Mouse (Mus musculus) heart, adult 2 months (tissue): ENCODE results near the gene Dnah11. TPM values are rescaled to one million over a fixed set of nuclear protein-coding genes. Genes with fewer than 3 reads are reported as not detected.

Experiments used
- DNase-seq, 2 experiments: peaks; one replicate each; pipeline ENCODE4 v3.0.0; 2021
- H3K27ac ChIP-seq: fragments of 200-600 bp; 2 replicates; pipeline ENCODE4 v1.8.1; 2022
- H3K27me3 ChIP-seq: fragments of 200-500 bp; 2 replicates; pipeline ENCODE4 v1.6.1; 2012; ENCODE audit warnings: mild to moderate bottlenecking, low read length, inconsistent platforms, mixed read lengths; ENCODE audit not compliant: control insufficient read depth, insufficient read depth
- H3K36me3 ChIP-seq: fragments of 200-500 bp; 2 replicates; pipeline ENCODE4 v1.6.1; 2012; ENCODE audit warnings: low read length, inconsistent platforms; ENCODE audit not compliant: control insufficient read depth, insufficient read depth
- H3K4me1 ChIP-seq: fragments of 200-500 bp; 2 replicates; pipeline ENCODE4 v1.6.1; 2011; ENCODE audit warnings: low read length; ENCODE audit not compliant: control insufficient read depth, insufficient read depth
- H3K4me3 ChIP-seq: fragments of 200-600 bp; 2 replicates; pipeline ENCODE4 v1.8.1; 2022
- H3K79me2 ChIP-seq: fragments of 200-500 bp; replicated peaks from 2 replicates; pipeline ENCODE4 v1.6.1; 2012; ENCODE audit warnings: mild to moderate bottlenecking, inconsistent platforms, low read length, moderate library complexity, mixed read lengths; ENCODE audit not compliant: control insufficient read depth, insufficient read depth
- H3K9ac ChIP-seq: fragments of 200-500 bp; 2 replicates; pipeline ENCODE4 v1.6.1; 2012; ENCODE audit warnings: low read depth, mild to moderate bottlenecking, control low read depth, inconsistent platforms, low read length, mixed read lengths
- CTCF ChIP-seq: fragments of 200-600 bp; IDR thresholded peaks from 2 replicates; pipeline ENCODE4 v1.8.1; 2022; ENCODE audit warnings: antibody characterized with exemption, mild to moderate bottlenecking, moderate library complexity
- EP300 ChIP-seq: fragments of 200-500 bp; IDR thresholded peaks from 2 replicates; pipeline ENCODE4 v1.6.1; 2011; ENCODE audit warnings: low read depth, low read length, control low read depth; ENCODE audit not compliant: insufficient read depth
- POLR2A ChIP-seq: fragments of 200-500 bp; IDR thresholded peaks from 2 replicates; pipeline ENCODE4 v1.6.1; 2011; ENCODE audit warnings: mild to moderate bottlenecking, low read depth, low read length, control low read depth; ENCODE audit not compliant: insufficient read depth
- WGBS: fragments of 180-500 bp; shearing (Covaris S2); methylation state at CpG from one replicate; pipeline ENCODE4 v1.1.7; 2018; 5-methylcytosine and 5-hydroxymethylcytosine counted together
- intact Hi-C: fragments of 180-260 bp; cut with DNase I; formaldehyde crosslinking; loops from one replicate; pipeline ENCODE4 v1.15.1; 2025
- polyA plus RNA-seq: library from polyadenylated mRNA; depleted of rRNA; stranded (reverse); fragments of >200 nt; gene quantifications from 2 replicates; pipeline ENCODE4 v1.2.3, GENCODE M21; 2012
- total RNA-seq, 2 experiments: library from RNA; stranded (reverse); gene quantifications; 2 replicates each; pipeline ENCODE4 v1.2.3; 2021

Dnah11 gene
- total and polyA plus RNA-seq, 3 experiments, result 0.10 TPM; not detected in 2

DNA sequence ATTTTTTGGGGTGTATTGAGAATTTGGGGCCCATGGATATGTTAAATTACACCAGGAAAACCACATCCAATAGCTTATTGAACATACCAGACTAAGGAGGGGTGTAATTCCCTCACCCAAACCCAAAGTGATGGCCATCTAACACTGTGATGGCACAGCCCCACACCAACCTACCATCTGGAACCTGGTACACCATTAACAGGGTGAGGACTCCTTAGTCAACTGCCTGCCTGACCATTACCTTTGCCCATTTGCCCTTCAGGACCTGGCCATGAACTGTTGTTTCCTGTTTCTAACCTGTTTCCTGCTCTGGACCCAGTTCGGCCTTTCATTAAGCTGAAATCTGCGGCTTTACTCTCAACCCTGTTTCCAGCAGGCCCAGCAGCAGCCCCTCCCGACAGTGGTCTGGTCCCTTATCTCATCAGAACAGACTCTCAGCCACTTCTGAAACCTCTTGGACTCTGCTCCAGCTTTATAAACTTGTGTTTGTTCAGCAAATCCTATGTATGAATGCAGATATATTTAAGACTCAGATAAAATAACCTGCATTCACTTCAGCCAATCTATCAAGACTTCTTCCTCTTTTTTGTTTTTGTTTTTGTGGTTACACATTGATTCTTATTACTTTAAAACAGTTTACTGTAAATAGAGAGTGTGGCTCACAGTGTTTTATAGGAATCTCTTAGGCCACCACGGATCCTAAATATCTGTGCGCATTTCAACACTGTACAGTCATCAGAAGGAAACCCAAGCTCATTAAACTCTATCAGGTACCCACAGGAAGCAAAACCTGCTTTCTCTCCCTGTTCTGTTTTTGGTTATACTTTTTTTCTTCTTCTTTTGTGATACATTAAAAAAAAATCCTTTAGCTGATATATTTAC, 251.8 kb downstream of the Dnah11 start:
- Histone ChIP-seq H3K79me2 (no peaks in the 10 kb centered on the region), H3K36me3 (no peaks in the 10 kb centered on the region), H3K9ac (no peak overlapping the region), H3K27me3 (no peaks in the 10 kb centered on the region), H3K27ac (no peak overlapping the region), H3K4me3 (no peak overlapping the region), H3K4me1 (no peaks in the 10 kb centered on the region)
- DNase-seq, result no peak
- WGBS, result 25% methylated on average over 5 of the region's 5 CpGs
- intact Hi-C loops, result no loop called here
- TF ChIP-seq POLR2A (no peak), CTCF (no peak), EP300 (no peak)

- Histone ChIP-seq H3K4me3 (no peak overlapping the region), H3K4me1 (no peaks in the 10 kb centered on the region), H3K27me3 (no peaks in the 10 kb centered on the region), H3K9ac (no peak overlapping the region), H3K36me3 (no peaks in the 10 kb centered on the region), H3K27ac (no peak overlapping the region), H3K79me2 (no peaks in the 10 kb centered on the region)
- intact Hi-C loops, result no loop called here
- no peak for TF ChIP-seq POLR2A
- TF ChIP-seq EP300, result no peak
- TF ChIP-seq CTCF, result no peak
- WGBS, result 70% methylated on average over 7 of the region's 7 CpGs
- DNase-seq, result no peak
Measured at GRCm38 (mm10) chr12:117941947-117942346, 256.9 kb downstream of the Dnah11 start.

GRCm38 (mm10) chr12:117938214-117938613, 260.6 kb downstream of the Dnah11 start:
- Histone ChIP-seq H3K79me2 (no peaks in the 10 kb centered on the region), H3K4me3 (no peak overlapping the region), H3K27ac (no peak overlapping the region), H3K36me3 (no peaks in the 10 kb centered on the region), H3K9ac (no peak overlapping the region), H3K4me1 (no peaks in the 10 kb centered on the region), H3K27me3 (no peaks in the 10 kb centered on the region)
- intact Hi-C loops, result no loop called here
- TF ChIP-seq CTCF (no peak), POLR2A (no peak), EP300 (no peak)
- DNase-seq, result no peak
- 59% methylated on average over 2 of the region's 2 CpGs for WGBS

- TF ChIP-seq CTCF, result no peak
- TF ChIP-seq EP300, result no peak
- TF ChIP-seq POLR2A, result no peak
- WGBS, result 78% methylated on average over 1 of the region's 1 CpGs
Measured at GRCm38 (mm10) chr12:117932026-117932425, 266.8 kb downstream of the Dnah11 start.

DNA sequence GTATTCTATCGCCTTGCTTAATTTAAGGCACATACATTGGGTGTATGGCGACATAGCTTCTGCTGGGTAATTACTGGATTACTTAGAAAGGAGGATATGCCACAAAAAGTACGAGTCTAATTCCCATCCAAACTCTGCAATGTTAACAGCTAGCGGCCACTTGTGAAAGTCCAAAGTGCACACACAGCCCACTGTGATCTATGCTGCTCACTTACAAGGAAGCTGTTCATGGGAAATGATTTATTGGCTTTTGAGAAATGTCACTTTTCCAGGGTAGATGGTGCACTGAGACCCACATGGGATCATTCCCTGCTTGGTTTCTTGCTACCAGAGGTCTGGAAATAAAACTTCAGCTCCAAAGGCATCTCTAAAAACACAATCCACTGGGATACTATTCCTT, 269.1 kb downstream of the Dnah11 start:
- Histone ChIP-seq H3K79me2 (no peaks in the 10 kb centered on the region), H3K4me3 (no peak overlapping the region), H3K27ac (no peak overlapping the region), H3K9ac (no peak overlapping the region), H3K27me3 (no peaks in the 10 kb centered on the region), H3K36me3 (no peaks in the 10 kb centered on the region), H3K4me1 (no peaks in the 10 kb centered on the region; the same call in 1 of the 2 replicates)
- 91% methylated on average over 4 of the region's 4 CpGs for WGBS
- intact Hi-C loops, result no loop called here
- TF ChIP-seq CTCF (no peak), EP300 (no peak)
- DNase-seq, result no peak

More at GRCm38 (mm10) chr12:117932026-117932425, 266.8 kb downstream of the Dnah11 start:
- Histone ChIP-seq H3K9ac (no peak overlapping the region), H3K4me3 (no peak overlapping the region), H3K27ac (no peak overlapping the region), H3K36me3 (no peaks in the 10 kb centered on the region), H3K27me3 (no peaks in the 10 kb centered on the region), H3K79me2 (no peaks in the 10 kb centered on the region), H3K4me1 (no peaks in the 10 kb centered on the region; the same call in 1 of the 2 replicates)
- no peak for DNase-seq
- intact Hi-C loops, result no loop called here

DNA sequence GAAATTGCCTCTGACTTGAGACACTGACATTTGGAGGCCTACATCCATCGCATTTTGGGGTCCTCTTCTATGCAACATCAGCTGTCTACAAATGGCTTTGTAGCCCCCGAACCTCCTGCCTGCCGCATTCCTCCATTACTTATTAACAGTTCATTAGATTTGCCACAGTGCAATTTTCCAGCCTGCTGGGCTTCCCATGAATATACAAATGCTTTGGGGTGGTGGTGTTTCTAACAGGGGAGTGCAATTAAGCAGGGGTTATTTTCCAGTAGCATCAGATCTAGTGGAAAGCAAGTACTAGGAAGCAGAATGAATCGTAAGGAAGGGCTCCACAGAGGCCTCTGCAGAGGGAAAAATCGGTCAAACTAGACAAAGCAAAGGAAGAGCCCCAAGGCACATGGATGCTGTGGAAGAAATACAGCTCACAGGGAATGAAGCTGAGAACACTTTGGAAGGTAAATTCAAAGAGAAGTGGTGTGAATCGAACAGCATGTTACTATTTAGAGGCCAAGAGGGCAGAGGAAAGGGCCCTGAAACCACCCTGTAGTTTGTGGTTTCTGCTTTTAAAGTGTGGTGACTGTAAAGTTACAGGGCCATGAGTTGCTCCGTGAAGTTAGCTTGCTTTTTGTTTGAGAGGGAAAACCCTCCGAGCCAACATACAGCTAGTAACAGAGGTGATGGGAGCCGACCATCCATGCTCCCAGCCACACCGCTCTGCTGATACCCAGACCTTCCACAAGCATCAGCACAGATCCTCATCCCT, 282.8 kb downstream of the Dnah11 start:
- no peak for DNase-seq
- Histone ChIP-seq H3K79me2 (no peaks in the 10 kb centered on the region), H3K27me3 (no peaks in the 10 kb centered on the region), H3K4me1 (no peaks in the 10 kb centered on the region), H3K27ac (no peak overlapping the region), H3K4me3 (no peak overlapping the region), H3K9ac (no peak overlapping the region), H3K36me3 (no peaks in the 10 kb centered on the region)
- intact Hi-C loops, result no loop called here
- no peak for TF ChIP-seq CTCF
- TF ChIP-seq POLR2A, result no peak
- TF ChIP-seq EP300, result no peak
- 71% methylated on average over 10 of the region's 10 CpGs for WGBS
